In the genomic region with DNA sequence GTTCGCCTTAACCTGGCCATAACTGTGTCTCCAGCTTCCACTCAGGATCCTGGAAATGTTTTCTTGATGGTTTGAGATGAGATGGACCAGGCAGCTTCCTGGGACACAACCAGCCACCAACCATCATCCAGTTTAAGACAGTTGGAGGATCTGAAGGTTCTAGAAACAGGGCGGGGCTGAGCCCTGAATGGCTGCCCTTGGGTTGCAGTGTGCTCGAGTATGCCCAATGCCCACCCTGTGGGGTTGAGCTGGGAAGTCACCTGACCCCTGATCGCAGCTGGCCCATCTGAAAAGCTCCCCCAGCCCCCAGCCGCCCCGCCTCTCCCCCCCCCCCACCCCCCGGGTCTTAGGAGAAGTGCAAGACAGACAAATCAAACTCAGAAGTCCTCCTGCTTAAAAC, we compare ENCODE assay signal across 20 mouse cellular contexts.
A peak's percentile ranks its signal among the peaks of the same experiment; 100 is the strongest.
DNase-seq lines count a peak whose midpoint lies in the region; ATAC-seq lines count a peak whose summit lies in the region.
"Had no signal": no experiment of that assay in that cellular context is flagged by ENCODE, and none has a peak within 500 bp of the region (broad histone marks: within the 10 kb centered on the region; RNA-seq: fewer than 3 reads in every experiment).

No protein-coding gene starts in this region.

- H3K27me3 ChIP-seq in heart, embryonic 10.5 days (ENCODE audit: insufficient read depth, poor library complexity, severe bottlenecking): no peaks in the 10 kb centered on the region
- no peaks in the 10 kb centered on the region for H3K27me3 ChIP-seq in embryonic facial prominence, embryonic 12.5 days
- H3K27me3 ChIP-seq in limb, embryonic 10.5 days (ENCODE audit: low read depth, poor library complexity, severe bottlenecking): no peaks in the 10 kb centered on the region
- H3K27me3 ChIP-seq: liver, embryonic 15.5 days; stomach, embryonic 15.5 days had no signal

- H3K4me2 ChIP-seq in embryonic facial prominence, embryonic 12.5 days (replicated peaks): no peak overlapping the region
- H3K4me2 ChIP-seq: hindbrain, embryonic 14.5 days; liver, embryonic 15.5 days; neural tube, embryonic 15.5 days; stomach, embryonic 15.5 days had no signal

- WGBS in heart, embryonic 10.5 days: 75% methylated on average over 7 of the region's 7 CpGs
- 57% methylated on average over 7 of the region's 7 CpGs for WGBS in embryonic facial prominence, embryonic 12.5 days
- WGBS in limb, embryonic 10.5 days: 66% methylated on average over 7 of the region's 7 CpGs

- H3K27ac ChIP-seq in heart, embryonic 10.5 days: peak overlapping the region; percentile 39; the same call in 1 of the 2 replicates
- peak overlapping the region; percentile 66 for H3K27ac ChIP-seq in embryonic facial prominence, embryonic 12.5 days
- H3K27ac ChIP-seq in limb, embryonic 10.5 days: peak overlapping the region; percentile 77
- H3K27ac ChIP-seq: hindbrain, embryonic 14.5 days; liver, embryonic 15.5 days; neural tube, embryonic 15.5 days; stomach, embryonic 15.5 days had no signal

- no peak overlapping the region for H3K9ac ChIP-seq in embryonic facial prominence, embryonic 12.5 days
- H3K9ac ChIP-seq: hindbrain, embryonic 14.5 days; liver, embryonic 15.5 days; neural tube, embryonic 15.5 days; stomach, embryonic 15.5 days had no signal

- ATAC-seq in embryonic facial prominence, embryonic 12.5 days (ENCODE audit: insufficient number of reproducible peaks, insufficient read depth, low FRiP score, low TSS enrichment): no peak
- ATAC-seq in frontal cortex, adult (ENCODE audit: low TSS enrichment): no peak

- H3K9me3 ChIP-seq in heart, embryonic 10.5 days: no peaks in the 10 kb centered on the region
- H3K9me3 ChIP-seq in embryonic facial prominence, embryonic 12.5 days: no peaks in the 10 kb centered on the region
- H3K9me3 ChIP-seq in limb, embryonic 10.5 days (replicated peaks): no peaks in the 10 kb centered on the region
- H3K9me3 ChIP-seq: liver, embryonic 15.5 days; neural tube, embryonic 15.5 days; stomach, embryonic 15.5 days had no signal

- intact Hi-C loops in heart, postnatal 10 days (cut with DNase I): loop anchor here (5.0 kb wide), 1 partner anchor 49 kb away; no protein-coding TSS in a partner anchor

- no peaks in the 10 kb centered on the region for H3K36me3 ChIP-seq in heart, embryonic 10.5 days
- H3K36me3 ChIP-seq in embryonic facial prominence, embryonic 12.5 days: no peaks in the 10 kb centered on the region
- H3K36me3 ChIP-seq in limb, embryonic 10.5 days: no peaks in the 10 kb centered on the region
- H3K36me3 ChIP-seq: G1E; liver, embryonic 15.5 days; neural tube, embryonic 15.5 days; stomach, embryonic 15.5 days had no signal

- peaks cover 82% of the 10 kb centered on the region for H3K4me1 ChIP-seq in heart, embryonic 10.5 days
- peaks cover 70% of the 10 kb centered on the region for H3K4me1 ChIP-seq in embryonic facial prominence, embryonic 12.5 days
- H3K4me1 ChIP-seq in limb, embryonic 10.5 days: peaks cover 99% of the 10 kb centered on the region
- H3K4me1 ChIP-seq: liver, embryonic 15.5 days had no signal

- DNase-seq in heart, embryonic 10.5 days (ENCODE audit: low spot score): no peak
- DNase-seq in heart, postnatal 10 days: no peak
- DNase-seq in A20 (ENCODE audit: low read depth, low spot score): peak; percentile 4
- DNase-seq in limb, embryonic 10.5 days (ENCODE audit: low spot score): no peak
- no peak for DNase-seq in embryo, embryonic 10 days (ENCODE audit: low spot score)
- DNase-seq in urinary bladder, adult 2 months (ENCODE audit: low spot score): no peak
- DNase-seq: adrenal gland, adult 8-10 months; B cell, adult 2 months; cerebellum, adult 2 months; gastrocnemius, postnatal 10 days; heart, postnatal 14 days; kidney, adult 8-10 months; thymus, postnatal 25 days had no signal

- H3K4me3 ChIP-seq in heart, embryonic 10.5 days: no peak overlapping the region
- H3K4me3 ChIP-seq in embryonic facial prominence, embryonic 12.5 days: no peak overlapping the region
- no peak overlapping the region for H3K4me3 ChIP-seq in limb, embryonic 10.5 days
- H3K4me3 ChIP-seq: liver, embryonic 15.5 days; neural tube, embryonic 15.5 days; stomach, embryonic 15.5 days had no signal
